Mouse (Mus musculus): ENCODE measurements around the gene Fgf4. TPM values are rescaled to one million over a fixed set of nuclear protein-coding genes. Genes with fewer than 3 reads are reported as not detected.

The Fgf4 gene
- total RNA-seq (2021): not detected

GRCm38 (mm10) chr7:144847067-144847466 is at the start of gene Fgf4:
Gene Fgf4 (plus strand): TSS chr7:144847367.
- DNase-seq (ENCODE audit: extremely low spot score in 1 of 2, low spot score in 1 of 2): no peak

- peak; percentile 17 to 44 for DNase-seq (ENCODE audit: extremely low spot score in 1 of 2, low spot score in 1 of 2)
These were observed 48.7 kb upstream of the Fgf4 start for GRCm38 (mm10) chr7:144798471-144798870.

- no peak for DNase-seq (ENCODE audit: extremely low spot score in 1 of 2, low spot score in 1 of 2)
These were observed 40.1 kb upstream of the Fgf4 start for GRCm38 (mm10) chr7:144807036-144807435.

GRCm38 (mm10) chr7:144807976-144808577 is 39.1 kb upstream of the Fgf4 start:
- no peak for DNase-seq (ENCODE audit: extremely low spot score in 1 of 2, low spot score in 1 of 2)

GRCm38 (mm10) chr7:144811521-144811920 is 35.6 kb upstream of the Fgf4 start:
- no peak for DNase-seq (ENCODE audit: extremely low spot score in 1 of 2, low spot score in 1 of 2)

- DNase-seq (ENCODE audit: extremely low spot score in 1 of 2, low spot score in 1 of 2): no peak
These were observed 25.3 kb upstream of the Fgf4 start for GRCm38 (mm10) chr7:144821901-144822300.

GRCm38 (mm10) chr7:144823988-144824387 is 23.2 kb upstream of the Fgf4 start:
- DNase-seq (ENCODE audit: extremely low spot score in 1 of 2, low spot score in 1 of 2): no peak

- DNase-seq (ENCODE audit: extremely low spot score in 1 of 2, low spot score in 1 of 2): no peak
These were observed 18.8 kb upstream of the Fgf4 start for GRCm38 (mm10) chr7:144828369-144828768.

GRCm38 (mm10) chr7:144837891-144838488 is 9.2 kb upstream of the Fgf4 start, which contains the start of gene Fgf3:
Gene Fgf3 (plus strand): TSS chr7:144838083.
- no peak for DNase-seq (ENCODE audit: extremely low spot score in 1 of 2, low spot score in 1 of 2)

GRCm38 (mm10) chr7:144838522-144839503 is 8.4 kb upstream of the Fgf4 start:
- DNase-seq (ENCODE audit: extremely low spot score in 1 of 2, low spot score in 1 of 2): no peak

- peak in 1 of 2 experiments; percentile 46 for DNase-seq (ENCODE audit: extremely low spot score in 1 of 2, low spot score in 1 of 2)
These were observed 1.0 kb upstream of the Fgf4 start for GRCm38 (mm10) chr7:144846158-144846557.

- DNase-seq (ENCODE audit: extremely low spot score in 1 of 2, low spot score in 1 of 2): no peak
These were observed 4.2 kb downstream of the Fgf4 start for GRCm38 (mm10) chr7:144851321-144851720.

GRCm38 (mm10) chr7:144854966-144855365 is 7.8 kb downstream of the Fgf4 start:
- no peak for DNase-seq (ENCODE audit: extremely low spot score in 1 of 2, low spot score in 1 of 2)

- DNase-seq (ENCODE audit: extremely low spot score in 1 of 2, low spot score in 1 of 2): no peak
These were observed 10.0 kb downstream of the Fgf4 start for GRCm38 (mm10) chr7:144857158-144857557.

GRCm38 (mm10) chr7:144857826-144858342 is 10.7 kb downstream of the Fgf4 start:
- DNase-seq (ENCODE audit: extremely low spot score in 1 of 2, low spot score in 1 of 2): no peak

GRCm38 (mm10) chr7:144858702-144859101 is 11.5 kb downstream of the Fgf4 start:
- DNase-seq (ENCODE audit: extremely low spot score in 1 of 2, low spot score in 1 of 2): no peak

GRCm38 (mm10) chr7:144861056-144861768 is 14.0 kb downstream of the Fgf4 start:
- no peak for DNase-seq (ENCODE audit: extremely low spot score in 1 of 2, low spot score in 1 of 2)

- no peak for DNase-seq (ENCODE audit: extremely low spot score in 1 of 2, low spot score in 1 of 2)
These were observed 14.6 kb downstream of the Fgf4 start for GRCm38 (mm10) chr7:144861769-144862070.

GRCm38 (mm10) chr7:144862126-144862525 is 15.0 kb downstream of the Fgf4 start:
- no peak for DNase-seq (ENCODE audit: extremely low spot score in 1 of 2, low spot score in 1 of 2)

- no peak for DNase-seq (ENCODE audit: extremely low spot score in 1 of 2, low spot score in 1 of 2)
These were observed 15.5 kb downstream of the Fgf4 start for GRCm38 (mm10) chr7:144862712-144863111.
